Comparison of ENCODE assay signal across 9 mouse cellular contexts in the genomic region with DNA sequence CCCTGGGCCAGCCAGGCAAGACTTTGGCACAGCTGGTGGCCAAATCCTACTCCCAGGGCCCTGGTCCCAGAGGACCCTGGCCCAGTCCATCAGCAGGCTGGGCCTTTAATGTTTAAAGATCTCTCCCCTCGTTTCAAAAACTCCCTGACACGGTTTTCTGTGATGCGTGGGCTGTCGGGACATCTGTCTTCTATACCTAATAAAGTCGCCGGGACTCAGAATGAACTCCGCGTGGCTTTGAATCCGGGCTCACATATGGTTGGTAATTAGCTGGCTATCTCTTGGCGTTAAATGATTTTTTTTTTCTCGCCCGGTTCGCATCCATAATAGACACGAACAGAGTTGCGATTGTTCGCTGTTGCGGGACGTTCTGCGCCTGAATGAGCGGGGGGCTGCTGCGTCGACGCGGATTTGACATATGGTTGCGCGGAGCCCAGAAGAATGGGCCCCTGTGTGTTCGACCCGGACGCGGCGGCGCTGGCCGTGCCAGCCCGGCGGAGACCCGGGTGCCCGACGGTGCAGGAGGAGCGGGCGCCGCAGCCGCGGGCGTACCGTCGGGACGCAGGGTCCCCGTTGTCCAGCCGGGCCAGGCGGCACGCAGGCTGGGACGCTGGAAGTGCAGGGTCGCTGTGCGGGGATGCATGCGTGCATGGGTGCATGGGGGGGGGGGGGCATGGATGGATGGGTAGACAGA. TPM values are rescaled to one million over a fixed set of nuclear protein-coding genes. Genes with fewer than 3 reads are reported as not detected.
DNase-seq lines count a peak whose midpoint lies in the region; ATAC-seq lines count a peak whose summit lies in the region.
"Had no signal": no experiment of that assay in that cellular context is flagged by ENCODE, and none has a peak within 500 bp of the region (broad histone marks: within the 10 kb centered on the region; RNA-seq: fewer than 3 reads in every experiment).

No protein-coding gene starts in this region.

- no peak for DNase-seq in kidney, adult 9 months
- DNase-seq in limb, embryonic 11.5 days (ENCODE audit: low spot score), result peak; percentile 51
- no peak for DNase-seq in left cerebral cortex, postnatal 4 days
- no peak for DNase-seq in cerebellum, adult 9-10 months
- DNase-seq: cerebellum, postnatal 36 days had no signal

- WGBS in kidney, embryonic 14.5 days, result 2% methylated on average over 53 of the region's 55 CpGs
- WGBS in embryonic facial prominence, embryonic 13.5 days, result 2% methylated on average over 55 of the region's 55 CpGs
- 2% methylated on average over 55 of the region's 55 CpGs for WGBS in limb, embryonic 11.5 days
- WGBS in neural tube, embryonic 14.5 days, result 1% methylated on average over 55 of the region's 55 CpGs

- H3K4me1 ChIP-seq in kidney, embryonic 14.5 days (ENCODE audit: control insufficient read depth, insufficient read depth, low read length), result peaks cover 10% of the 10 kb centered on the region
- peaks cover 21% of the 10 kb centered on the region for H3K4me1 ChIP-seq in embryonic facial prominence, embryonic 13.5 days
- H3K4me1 ChIP-seq in limb, embryonic 11.5 days (ENCODE audit: control insufficient read depth, insufficient read depth, low read length), result peaks cover 12% of the 10 kb centered on the region
- peaks cover 10% of the 10 kb centered on the region; the same call in 1 of the 2 replicates for H3K4me1 ChIP-seq in neural tube, embryonic 14.5 days (ENCODE audit: control insufficient read depth, insufficient read depth, low read length)

- H3K4me2 ChIP-seq in kidney, embryonic 14.5 days (replicated peaks; ENCODE audit: low read depth, low read length), result peak overlapping the region; percentile 65
- peak overlapping the region; percentile 76 for H3K4me2 ChIP-seq in embryonic facial prominence, embryonic 13.5 days
- peak overlapping the region; percentile 60 for H3K4me2 ChIP-seq in limb, embryonic 11.5 days (ENCODE audit: low read depth, severe bottlenecking)
- H3K4me2 ChIP-seq in neural tube, embryonic 14.5 days (ENCODE audit: low read depth, low read length), result peak overlapping the region; percentile 55

- H3K9me3 ChIP-seq in kidney, embryonic 14.5 days (ENCODE audit: control insufficient read depth, low read length), result no peaks in the 10 kb centered on the region
- H3K9me3 ChIP-seq in embryonic facial prominence, embryonic 13.5 days, result no peaks in the 10 kb centered on the region
- no peaks in the 10 kb centered on the region for H3K9me3 ChIP-seq in limb, embryonic 11.5 days (ENCODE audit: control insufficient read depth, low read length)
- no peaks in the 10 kb centered on the region for H3K9me3 ChIP-seq in neural tube, embryonic 14.5 days (ENCODE audit: control insufficient read depth, low read length)

- peak overlapping the region; percentile 37 for H3K4me3 ChIP-seq in kidney, embryonic 14.5 days (ENCODE audit: low read length)
- H3K4me3 ChIP-seq in embryonic facial prominence, embryonic 13.5 days, result peak overlapping the region; percentile 44
- H3K4me3 ChIP-seq in limb, embryonic 11.5 days (ENCODE audit: low read depth, low read length), result peak overlapping the region; percentile 28
- peak overlapping the region; percentile 28 for H3K4me3 ChIP-seq in neural tube, embryonic 14.5 days (ENCODE audit: low read depth, low read length)

- intact Hi-C loops in left cerebral cortex, postnatal 4 days (cut with DNase I), result no loop called here

- peak; percentile 29; the same call in 1 of the 2 replicates for ATAC-seq in kidney, embryonic 14.5 days (ENCODE audit: low FRiP score, low TSS enrichment)
- ATAC-seq in embryonic facial prominence, embryonic 13.5 days (ENCODE audit: insufficient number of reproducible peaks, insufficient read depth, low FRiP score, low TSS enrichment, low read depth), result peak; percentile 35; the same call in 1 of the 2 replicates
- no peak for ATAC-seq in limb, embryonic 11.5 days (ENCODE audit: insufficient number of reproducible peaks, low FRiP score, low TSS enrichment, low read depth)
- ATAC-seq in neural tube, embryonic 14.5 days (ENCODE audit: low read depth), result peak; percentile 57
- ATAC-seq in granulocyte monocyte progenitor cell, adult 5-6 weeks (replicated peaks; ENCODE audit: poor library complexity, severe bottlenecking), result no peak

- H3K9ac ChIP-seq in kidney, embryonic 14.5 days (ENCODE audit: low read depth, low read length), result peak overlapping the region; percentile 56
- H3K9ac ChIP-seq in embryonic facial prominence, embryonic 13.5 days, result peak overlapping the region; percentile 71
- H3K9ac ChIP-seq in limb, embryonic 11.5 days (ENCODE audit: low read length), result peak overlapping the region; percentile 63
- H3K9ac ChIP-seq in neural tube, embryonic 14.5 days (replicated peaks; ENCODE audit: low read depth, low read length), result peak overlapping the region; percentile 56

- H3K27me3 ChIP-seq in kidney, embryonic 14.5 days (ENCODE audit: control insufficient read depth, insufficient read depth, low read length), result peaks cover 17% of the 10 kb centered on the region
- peaks cover 63% of the 10 kb centered on the region for H3K27me3 ChIP-seq in embryonic facial prominence, embryonic 13.5 days
- peaks cover 35% of the 10 kb centered on the region for H3K27me3 ChIP-seq in limb, embryonic 11.5 days (ENCODE audit: control insufficient read depth, insufficient read depth, low read length)
- H3K27me3 ChIP-seq in neural tube, embryonic 14.5 days (ENCODE audit: control insufficient read depth, insufficient read depth, low read length), result 0 out of 2 replicates have a peak, but pooled peaks cover 3% of the 10 kb centered on the region

- no peak overlapping the region for H3K27ac ChIP-seq in kidney, embryonic 14.5 days (ENCODE audit: low read depth, low read length)
- no peak overlapping the region for H3K27ac ChIP-seq in embryonic facial prominence, embryonic 13.5 days
- no peak overlapping the region for H3K27ac ChIP-seq in limb, embryonic 11.5 days (replicated peaks; ENCODE audit: low read depth, low read length)
- H3K27ac ChIP-seq in neural tube, embryonic 14.5 days (ENCODE audit: low read depth, low read length), result peak overlapping the region; percentile 73

- no peaks in the 10 kb centered on the region for H3K36me3 ChIP-seq in kidney, embryonic 14.5 days (ENCODE audit: control insufficient read depth, insufficient read depth, low read length)
- no peaks in the 10 kb centered on the region for H3K36me3 ChIP-seq in embryonic facial prominence, embryonic 13.5 days
- H3K36me3 ChIP-seq in limb, embryonic 11.5 days (ENCODE audit: control insufficient read depth, insufficient read depth, low read length), result no peaks in the 10 kb centered on the region
- no peaks in the 10 kb centered on the region for H3K36me3 ChIP-seq in neural tube, embryonic 14.5 days (ENCODE audit: control insufficient read depth, insufficient read depth, low read length)

RNA-seq across cellular contexts. Expression of gene Cdkn1c, which starts 15.7 kb away (rescaled TPM):
- polyA plus RNA-seq in kidney, embryonic 14.5 days (2014; fragmentation: Nextera tagmentation; extraction: Ambion mirVana), result 1,196 and 1,506 TPM in 2 replicates
- 873 and 944 TPM in 2 replicates for polyA plus RNA-seq in embryonic facial prominence, embryonic 13.5 days (2015; fragmentation: Nextera tagmentation; extraction: Ambion mirVana)
- polyA plus RNA-seq in limb, embryonic 11.5 days (2014; fragmentation: Nextera tagmentation; extraction: Ambion mirVana), result 1,044 and 1,081 TPM in 2 replicates
- polyA plus RNA-seq in neural tube, embryonic 14.5 days (2014; fragmentation: Nextera tagmentation; extraction: Ambion mirVana), result 252 and 338 TPM in 2 replicates
- total RNA-seq in granulocyte monocyte progenitor cell, adult 5-6 weeks (2014; fragmentation: Nextera tagmentation), result not detected in 2 replicates
- total RNA-seq in granulocyte monocyte progenitor cell, adult 5-6 weeks (2017), result 0.41 TPM in 1 of 2 replicates, not detected in the other
- total RNA-seq in left cerebral cortex, postnatal 4 days (2021), result 10 to 100 TPM; 47.3 to 47.8 TPM

RNA-seq across cellular contexts. Expression of gene Slc22a18, which starts 28.4 kb away (rescaled TPM):
- polyA plus RNA-seq in kidney, embryonic 14.5 days (2014; fragmentation: Nextera tagmentation; extraction: Ambion mirVana), result 4.4 and 4.7 TPM in 2 replicates
- 2.5 and 3.0 TPM in 2 replicates for polyA plus RNA-seq in embryonic facial prominence, embryonic 13.5 days (2015; fragmentation: Nextera tagmentation; extraction: Ambion mirVana)
- polyA plus RNA-seq in limb, embryonic 11.5 days (2014; fragmentation: Nextera tagmentation; extraction: Ambion mirVana), result 0.96 and 0.97 TPM in 2 replicates
- 0.31 and 0.63 TPM in 2 replicates for polyA plus RNA-seq in neural tube, embryonic 14.5 days (2014; fragmentation: Nextera tagmentation; extraction: Ambion mirVana)
- 0.88 and 1.8 TPM in 2 replicates for total RNA-seq in granulocyte monocyte progenitor cell, adult 5-6 weeks (2014; fragmentation: Nextera tagmentation)
- total RNA-seq in granulocyte monocyte progenitor cell, adult 5-6 weeks (2017), result 0.67 TPM in 1 of 2 replicates, not detected in the other
- not detected for total RNA-seq in left cerebral cortex, postnatal 4 days (2021)

RNA-seq across cellular contexts. Expression of gene Phlda2, which starts 57.8 kb away (rescaled TPM):
- 7.3 and 10.6 TPM in 2 replicates for polyA plus RNA-seq in kidney, embryonic 14.5 days (2014; fragmentation: Nextera tagmentation; extraction: Ambion mirVana)
- polyA plus RNA-seq in embryonic facial prominence, embryonic 13.5 days (2015; fragmentation: Nextera tagmentation; extraction: Ambion mirVana), result 7.0 and 8.5 TPM in 2 replicates
- 7.5 and 9.6 TPM in 2 replicates for polyA plus RNA-seq in limb, embryonic 11.5 days (2014; fragmentation: Nextera tagmentation; extraction: Ambion mirVana)
- not detected in 2 replicates for polyA plus RNA-seq in neural tube, embryonic 14.5 days (2014; fragmentation: Nextera tagmentation; extraction: Ambion mirVana)
- total RNA-seq in granulocyte monocyte progenitor cell, adult 5-6 weeks (2014; fragmentation: Nextera tagmentation), result not detected in 2 replicates
- not detected in 2 replicates for total RNA-seq in granulocyte monocyte progenitor cell, adult 5-6 weeks (2017)
- total RNA-seq in left cerebral cortex, postnatal 4 days (2021), result not detected

Comparison
In these comparisons a context has a peak if more than half of its experiments do, and no peak if none do; other contexts are left out.
1. ATAC-seq: peak in kidney, embryonic 14.5 days (single experiment), embryonic facial prominence, embryonic 13.5 days (single experiment) and neural tube, embryonic 14.5 days (single experiment); none in limb, embryonic 11.5 days (single experiment) and granulocyte monocyte progenitor cell, adult 5-6 weeks (single experiment).
2. Peak in every context shown above with its lines, with median percentiles within 50 percentile points of each other: H3K4me2 ChIP-seq, H3K4me3 ChIP-seq and H3K9ac ChIP-seq.